Mouse (Mus musculus): ENCODE data around the gene Zdhhc24. TPM values are rescaled to one million over a fixed set of nuclear protein-coding genes. Genes with fewer than 3 reads are reported as not detected.

The Zdhhc24 gene
- 7.9 TPM for polyA plus RNA-seq (2017; shearing (Covaris generic))

DNA sequence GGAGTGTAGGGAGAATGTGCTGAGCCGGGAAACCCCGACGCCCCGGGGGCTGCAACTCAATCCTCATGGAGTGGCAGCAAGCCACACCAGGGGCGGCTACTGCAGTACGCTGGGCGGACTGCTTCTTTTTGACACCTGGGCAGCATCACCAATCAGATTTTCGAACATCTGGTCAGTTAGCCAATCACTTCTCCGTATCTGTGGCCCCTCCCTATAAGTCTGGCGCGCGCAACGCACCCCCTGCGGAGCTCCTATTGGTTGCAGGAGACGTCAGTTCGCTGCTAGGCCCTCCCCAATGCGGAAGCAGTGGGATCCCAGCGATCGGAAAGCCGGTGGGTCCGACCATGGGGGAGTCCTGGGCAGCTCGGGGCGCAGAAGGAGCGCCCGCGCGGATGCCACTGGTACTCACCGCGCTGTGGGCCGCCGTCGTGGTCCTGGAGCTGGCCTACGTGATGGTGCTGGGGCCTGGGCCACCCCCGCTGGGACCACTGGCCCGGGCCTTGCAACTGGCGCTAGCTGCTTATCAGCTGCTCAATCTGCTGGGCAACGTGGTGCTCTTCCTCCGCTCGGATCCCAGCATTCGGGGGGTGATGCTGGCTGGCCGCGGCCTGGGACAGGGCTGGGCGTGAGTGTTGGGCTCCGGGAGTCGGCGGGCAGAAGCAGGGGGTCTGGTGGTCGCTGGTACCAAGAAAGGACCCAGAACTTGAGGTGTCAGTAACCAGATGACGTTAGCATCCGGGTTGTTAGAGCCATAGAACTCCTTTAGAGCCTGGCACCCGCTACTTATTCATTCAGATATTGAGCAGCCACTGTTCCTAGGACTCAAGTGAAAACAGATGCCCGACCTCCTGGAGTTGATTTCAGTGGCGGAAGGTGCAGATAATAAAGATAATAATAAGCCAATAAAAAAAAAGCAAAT, at the start of gene Zdhhc24:
TSS of gene Zdhhc24 (plus strand) at position 264 of the 919 bp plus-strand sequence.

GRCm38 (mm10) chr19:4839149-4839548, 39.3 kb upstream of the Zdhhc24 start, which contains the start of the genes Ccs and Ccdc87:
Ccs (minus strand) TSS chr19:4839332.
Ccdc87 (plus strand) TSS chr19:4839366.

DNA sequence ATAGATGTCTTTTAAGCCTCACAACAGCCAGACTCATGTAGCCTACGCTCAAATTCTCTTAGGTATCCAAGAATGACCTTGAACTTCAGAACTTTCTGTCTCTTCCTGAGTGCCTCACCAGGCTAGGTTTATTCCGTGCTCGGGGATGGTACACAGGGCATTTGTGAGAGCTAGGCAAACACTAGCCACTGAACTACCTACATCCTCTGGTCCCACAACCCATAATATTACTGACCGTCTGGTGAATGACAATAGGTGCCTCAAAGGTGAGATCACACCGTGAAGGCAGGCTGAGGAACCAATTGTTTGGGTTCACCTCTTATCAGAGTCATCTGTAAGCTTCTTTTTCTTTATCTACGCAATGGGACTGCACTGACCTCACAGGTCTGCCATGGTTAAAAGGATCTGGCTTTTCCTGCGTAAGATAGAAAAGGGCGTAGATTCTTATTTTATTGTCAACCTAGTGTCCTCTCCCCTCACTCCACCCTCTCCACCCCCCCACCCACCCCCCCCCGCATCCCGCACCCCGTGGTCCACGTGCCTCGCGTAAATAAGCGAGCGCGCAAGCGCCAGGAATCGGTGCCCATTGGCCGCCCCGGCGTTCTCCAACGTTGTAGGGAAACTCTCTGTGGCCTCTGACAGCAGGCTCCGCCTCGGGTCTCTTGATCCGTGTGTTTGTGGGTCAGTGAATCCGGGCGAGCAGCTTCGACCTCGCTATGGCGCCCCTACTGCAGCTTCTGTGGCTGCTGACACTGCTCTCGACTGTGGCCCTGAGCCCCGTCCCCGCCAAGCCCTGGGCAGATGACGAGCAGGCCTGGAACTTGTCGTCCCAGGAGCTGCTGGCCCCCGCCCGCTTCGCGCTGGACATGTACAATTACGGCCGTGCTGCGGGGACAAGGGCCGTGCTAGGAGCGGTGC, 23.7 kb upstream of the Zdhhc24 start, which contains the start of gene Ctsf:
TSS of gene Ctsf (plus strand) at position 579 of the 918 bp plus-strand sequence.

DNA sequence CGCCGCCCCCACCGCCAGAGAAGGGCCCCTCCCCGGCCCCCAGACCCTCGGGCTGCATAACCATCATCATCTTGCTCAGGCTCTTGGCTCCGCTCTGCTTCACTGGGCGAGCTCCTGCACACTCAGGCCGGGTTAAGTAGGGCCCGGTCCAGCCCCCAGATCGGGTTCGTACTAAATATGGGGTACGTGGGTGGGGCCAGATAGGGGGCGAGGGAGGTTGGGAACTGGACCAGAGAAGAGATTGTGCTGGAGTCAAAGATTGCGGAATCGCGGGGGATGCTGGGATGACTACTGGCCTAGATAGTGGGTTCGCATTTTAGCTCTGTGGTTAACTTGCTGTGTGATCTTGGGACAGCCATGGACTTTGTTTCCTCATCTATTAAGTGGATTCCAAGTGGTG, 683 bp upstream of the Zdhhc24 start, which contains the start of gene Actn3:
TSS of gene Actn3 (minus strand) at position 125 of the 400 bp plus-strand sequence.

DNA sequence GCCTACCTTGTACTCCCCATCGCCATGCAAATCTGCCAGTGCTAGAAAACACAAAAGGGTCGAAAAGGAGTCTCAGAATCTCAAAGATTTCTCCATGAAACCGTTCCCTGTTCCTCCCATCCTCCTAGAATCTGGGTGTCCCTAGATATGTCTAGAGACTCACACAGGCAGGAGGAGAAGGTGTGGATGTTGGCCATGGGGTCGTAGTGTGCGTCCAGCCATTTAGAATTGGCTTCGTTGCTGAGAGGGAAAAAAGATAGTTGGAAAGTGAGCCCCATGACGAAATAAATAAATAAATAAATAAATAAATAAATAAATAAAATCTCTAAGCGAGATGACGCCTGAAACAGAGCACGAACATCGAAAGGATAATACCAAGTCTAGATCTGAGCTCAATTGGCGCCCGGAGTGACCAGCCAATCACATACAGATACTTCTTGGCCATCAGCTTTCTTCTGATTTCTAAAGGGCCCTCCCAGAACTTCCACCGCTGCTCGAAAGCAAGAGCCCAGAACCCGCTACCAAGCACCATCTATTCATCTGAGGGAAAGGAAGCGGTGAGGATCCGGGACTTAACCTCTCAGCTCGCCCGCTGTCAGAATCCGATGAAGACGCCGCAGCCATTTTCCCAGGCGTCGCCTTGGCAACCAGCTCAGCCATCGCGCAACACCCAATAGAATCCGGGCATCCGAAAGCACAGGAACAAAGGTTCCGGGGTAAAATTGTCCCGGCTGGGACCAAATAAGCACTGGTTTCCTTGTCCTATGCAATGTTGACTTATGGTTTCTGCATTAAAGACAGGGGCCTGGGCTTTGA, 27.7 kb downstream of the Zdhhc24 start, which contains the start of gene Bbs1:
TSS of gene Bbs1 (minus strand) at position 650 of the 816 bp plus-strand sequence.

GRCm38 (mm10) chr19:4927904-4928531, 49.5 kb downstream of the Zdhhc24 start, which contains the start of gene Dpp3:
Dpp3 (minus strand) TSS chr19:4928287.

Other genes with a start within 250 kb of the Zdhhc24 start
- not detected for gene Gm960, start 180.0 kb upstream of the Zdhhc24 start, polyA plus RNA-seq (2017; shearing (Covaris generic))
- 1.3 TPM for gene Sptbn2, start 167.5 kb upstream of the Zdhhc24 start, polyA plus RNA-seq (2017; shearing (Covaris generic))
- 53.1 TPM for gene Rbm4b, start 122.2 kb upstream of the Zdhhc24 start, polyA plus RNA-seq (2017; shearing (Covaris generic))
- 62.0 TPM for gene Rbm4, start 84.8 kb upstream of the Zdhhc24 start, polyA plus RNA-seq (2017; shearing (Covaris generic))
- 52.8 TPM for gene Gm21992, start 67.1 kb upstream of the Zdhhc24 start, polyA plus RNA-seq (2017; shearing (Covaris generic))
- gene Rbm14, start 67.0 kb upstream of the Zdhhc24 start, polyA plus RNA-seq (2017; shearing (Covaris generic)) = 98.3 TPM
- 213 TPM for gene Ccs, start 39.3 kb upstream of the Zdhhc24 start, polyA plus RNA-seq (2017; shearing (Covaris generic))
- 0.28 TPM for gene Ccdc87, start 39.3 kb upstream of the Zdhhc24 start, polyA plus RNA-seq (2017; shearing (Covaris generic))
- 7.4 TPM for gene Ctsf, start 23.5 kb upstream of the Zdhhc24 start, polyA plus RNA-seq (2017; shearing (Covaris generic))
- gene Actn3, start 759 bp upstream of the Zdhhc24 start, polyA plus RNA-seq (2017; shearing (Covaris generic)) = 0.10 TPM
- gene Bbs1, start 28.0 kb downstream of the Zdhhc24 start, polyA plus RNA-seq (2017; shearing (Covaris generic)) = 0.92 TPM
- 136 TPM for gene Dpp3, start 49.6 kb downstream of the Zdhhc24 start, polyA plus RNA-seq (2017; shearing (Covaris generic))
- 0.65 TPM for gene Peli3, start 64.5 kb downstream of the Zdhhc24 start, polyA plus RNA-seq (2017; shearing (Covaris generic))
- gene Mrpl11, start 83.5 kb downstream of the Zdhhc24 start, polyA plus RNA-seq (2017; shearing (Covaris generic)) = 59.2 TPM
- gene Npas4, start 111.6 kb downstream of the Zdhhc24 start, polyA plus RNA-seq (2017; shearing (Covaris generic)) = 1.8 TPM
- 2.0 TPM for gene Slc29a2, start 145.2 kb downstream of the Zdhhc24 start, polyA plus RNA-seq (2017; shearing (Covaris generic))
- 18.7 TPM for gene B4gat1, start 160.2 kb downstream of the Zdhhc24 start, polyA plus RNA-seq (2017; shearing (Covaris generic))
- 3.6 TPM for gene AC124502.3, start 160.2 kb downstream of the Zdhhc24 start, polyA plus RNA-seq (2017; shearing (Covaris generic))
- gene Brms1, start 162.7 kb downstream of the Zdhhc24 start, polyA plus RNA-seq (2017; shearing (Covaris generic)) = 81.9 TPM
- gene Rin1, start 171.8 kb downstream of the Zdhhc24 start, polyA plus RNA-seq (2017; shearing (Covaris generic)) = 0.26 TPM
- not detected for gene Cd248, start 189.4 kb downstream of the Zdhhc24 start, polyA plus RNA-seq (2017; shearing (Covaris generic))
- not detected for gene Tmem151a, start 206.9 kb downstream of the Zdhhc24 start, polyA plus RNA-seq (2017; shearing (Covaris generic))
- gene Yif1a, start 209.9 kb downstream of the Zdhhc24 start, polyA plus RNA-seq (2017; shearing (Covaris generic)) = 58.0 TPM
- gene Cnih2, start 219.9 kb downstream of the Zdhhc24 start, polyA plus RNA-seq (2017; shearing (Covaris generic)) = 1.4 TPM
- gene Rab1b, start 228.4 kb downstream of the Zdhhc24 start, polyA plus RNA-seq (2017; shearing (Covaris generic)) = 240 TPM
- 3.3 TPM for gene Klc2, start 239.9 kb downstream of the Zdhhc24 start, polyA plus RNA-seq (2017; shearing (Covaris generic))